8 mouse cellular contexts compared by ENCODE assay signal in the genomic region with DNA sequence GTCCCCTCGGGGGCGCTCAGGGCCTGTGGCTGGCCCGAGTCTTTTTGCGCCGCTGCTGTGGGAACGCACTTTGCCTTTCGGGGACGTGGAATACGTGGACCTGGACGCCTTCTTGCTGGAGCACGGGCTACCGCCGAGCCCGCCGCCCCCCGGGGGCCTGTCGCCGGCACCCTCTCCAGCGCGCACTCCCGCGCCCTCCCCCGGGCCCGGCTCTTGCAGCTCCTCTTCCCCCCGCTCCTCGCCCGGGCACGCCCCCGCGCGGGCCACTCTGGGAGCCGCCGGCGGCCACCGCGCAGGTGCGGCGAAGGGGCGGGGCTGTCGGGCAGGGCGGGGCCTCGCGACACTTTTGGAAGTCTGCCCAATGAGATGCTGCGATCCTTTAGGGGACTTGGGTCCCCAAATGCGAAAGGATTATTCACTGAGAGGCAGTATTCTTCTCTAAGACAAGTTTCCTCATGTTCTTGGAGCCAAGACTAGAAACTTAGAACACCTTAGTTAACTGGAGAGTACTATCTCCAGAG. TPM values are rescaled to one million over a fixed set of nuclear protein-coding genes. Genes with fewer than 3 reads are reported as not detected.
DNase-seq lines count a peak whose midpoint lies in the region; ATAC-seq lines count a peak whose summit lies in the region.

No protein-coding gene starts in this region.

- H3K9me3 ChIP-seq in hindbrain, embryonic 12.5 days (replicated peaks), result no peaks in the 10 kb centered on the region

- H3K4me2 ChIP-seq in hindbrain, embryonic 12.5 days (replicated peaks), result peak overlapping the region; percentile 94

- under 1% methylated on average over 37 of the region's 45 CpGs for WGBS in hindbrain, embryonic 12.5 days

- H3K4me3 ChIP-seq in hindbrain, embryonic 12.5 days, result peak overlapping the region; percentile 55

- peak; percentile 75 for DNase-seq in ES-CJ7 (ENCODE audit: low read depth, low spot score)
- DNase-seq in cerebellum, adult 11-12 months, result peak; percentile 94
- DNase-seq in frontal cortex, postnatal 10 days (ENCODE audit: low spot score in 2 of 2), result peak; percentile 86 to 88
- DNase-seq in left cerebral cortex, adult 11 months (ENCODE audit: low spot score), result peak; percentile 84
- DNase-seq in lung, postnatal 4 days, result peak; percentile 89 to 93
- DNase-seq in right cerebral cortex, adult 2 months (ENCODE audit: low spot score in 2 of 2), result peak; percentile 74 to 75
- DNase-seq in urinary bladder, postnatal 10 days (ENCODE audit: low spot score), result peak; percentile 79

- peaks cover 67% of the 10 kb centered on the region for H3K4me1 ChIP-seq in hindbrain, embryonic 12.5 days

- ATAC-seq in hindbrain, embryonic 12.5 days (ENCODE audit: low FRiP score), result no peak

- H3K36me3 ChIP-seq in hindbrain, embryonic 12.5 days, result peaks cover 16% of the 10 kb centered on the region

- H3K27ac ChIP-seq in hindbrain, embryonic 12.5 days, result peak overlapping the region; percentile 49

- no peaks in the 10 kb centered on the region; the same call in none of the 2 replicates for H3K27me3 ChIP-seq in hindbrain, embryonic 12.5 days

- peak overlapping the region; percentile 78 for H3K9ac ChIP-seq in hindbrain, embryonic 12.5 days

RNA-seq across cellular contexts. Expression of a gene that starts 1.9 kb away (rescaled TPM):
- 4.2 and 5.3 TPM in 2 replicates for polyA plus RNA-seq in hindbrain, embryonic 12.5 days (2016; fragmentation: Nextera tagmentation; extraction: Ambion mirVana)

RNA-seq across cellular contexts. Expression of a gene that starts 7.1 kb away (rescaled TPM):
- 21.2 and 25.5 TPM in 2 replicates for polyA plus RNA-seq in hindbrain, embryonic 12.5 days (2016; fragmentation: Nextera tagmentation; extraction: Ambion mirVana)

RNA-seq across cellular contexts. Expression of a gene that starts 8.5 kb away (rescaled TPM):
- polyA plus RNA-seq in hindbrain, embryonic 12.5 days (2016; fragmentation: Nextera tagmentation; extraction: Ambion mirVana), result 607 and 682 TPM in 2 replicates

RNA-seq across cellular contexts. Expression of a gene that starts 11.0 kb away (rescaled TPM):
- polyA plus RNA-seq in hindbrain, embryonic 12.5 days (2016; fragmentation: Nextera tagmentation; extraction: Ambion mirVana), result 28.7 and 30.3 TPM in 2 replicates

RNA-seq across cellular contexts. Expression of a gene that starts 12.6 kb away (rescaled TPM):
- polyA plus RNA-seq in hindbrain, embryonic 12.5 days (2016; fragmentation: Nextera tagmentation; extraction: Ambion mirVana), result 1.1 and 2.2 TPM in 2 replicates
